Mouse (Mus musculus) monocyte, adult 5-6 weeks (primary cell): ENCODE results near the gene S100a2. TPM values are rescaled to one million over a fixed set of nuclear protein-coding genes. Genes with fewer than 3 reads are reported as not detected.

Experiments
- ATAC-seq: fragments of 153-309, 156-312 bp; replicated peaks from 2 replicates; pipeline ENCODE4 v1.8.0; 2017; ENCODE audit warnings: mild to moderate bottlenecking; ENCODE audit not compliant: low TSS enrichment, insufficient number of reproducible peaks, severe bottlenecking, poor library complexity, low FRiP score
- total RNA-seq: library from RNA; stranded (forward); fragments of 200-1000, 200-491, 200-594 nt; gene quantifications from 3 replicates; pipeline ENCODE4 v1.2.3, GENCODE M21; 2017

The S100a2 gene
- total RNA-seq: not detected in 3 replicates

GRCm38 (mm10) chr3:90589947-90590346 is at the start of gene S100a2:
Gene S100a2 (plus strand): TSS chr3:90590247.
- no peak for ATAC-seq

GRCm38 (mm10) chr3:90540904-90541303 is 49.1 kb upstream of the S100a2 start:
- no peak for ATAC-seq

- ATAC-seq: no peak
Measured at GRCm38 (mm10) chr3:90549676-90550420, 40.2 kb upstream of the S100a2 start.

DNA sequence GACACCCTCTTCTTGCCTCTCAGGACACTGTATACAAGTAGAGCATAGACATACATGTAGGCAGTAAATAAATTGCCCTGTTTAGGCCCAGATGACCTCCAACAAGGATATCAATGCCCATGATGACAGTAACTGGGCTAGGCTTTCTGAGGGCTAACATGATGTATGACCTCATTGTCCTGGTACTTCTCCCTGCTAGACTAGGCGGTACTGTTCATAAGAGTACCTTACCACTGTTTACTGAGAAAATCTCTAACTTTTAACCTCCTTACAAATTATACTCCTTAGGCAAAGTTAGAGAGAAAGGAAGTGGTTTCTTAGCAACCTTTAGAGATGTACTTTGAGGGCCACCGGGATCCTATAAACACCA is 39.6 kb upstream of the S100a2 start:
- ATAC-seq: no peak

- ATAC-seq: no peak
Measured at GRCm38 (mm10) chr3:90552231-90552630, 37.8 kb upstream of the S100a2 start.

DNA sequence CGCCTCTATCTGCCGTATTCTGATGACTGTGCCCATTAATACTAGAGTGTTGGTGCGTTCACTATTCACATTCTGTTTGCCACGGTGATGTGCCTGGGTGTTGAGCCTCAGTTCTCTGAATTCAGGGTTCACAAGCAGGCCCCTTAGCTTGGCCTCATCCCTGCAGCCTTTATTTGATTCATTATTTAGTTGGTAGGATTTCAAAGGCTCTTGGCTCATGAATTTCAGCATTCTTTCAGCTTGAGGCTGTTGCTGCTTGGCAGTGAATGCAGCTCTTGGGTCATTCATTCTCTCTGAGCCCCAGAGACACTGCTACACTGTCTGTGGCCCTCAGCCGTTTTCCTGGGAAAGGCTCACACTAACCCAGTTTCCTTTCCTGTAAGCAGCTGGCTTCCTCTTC is 34.1 kb upstream of the S100a2 start:
- no peak for ATAC-seq

DNA sequence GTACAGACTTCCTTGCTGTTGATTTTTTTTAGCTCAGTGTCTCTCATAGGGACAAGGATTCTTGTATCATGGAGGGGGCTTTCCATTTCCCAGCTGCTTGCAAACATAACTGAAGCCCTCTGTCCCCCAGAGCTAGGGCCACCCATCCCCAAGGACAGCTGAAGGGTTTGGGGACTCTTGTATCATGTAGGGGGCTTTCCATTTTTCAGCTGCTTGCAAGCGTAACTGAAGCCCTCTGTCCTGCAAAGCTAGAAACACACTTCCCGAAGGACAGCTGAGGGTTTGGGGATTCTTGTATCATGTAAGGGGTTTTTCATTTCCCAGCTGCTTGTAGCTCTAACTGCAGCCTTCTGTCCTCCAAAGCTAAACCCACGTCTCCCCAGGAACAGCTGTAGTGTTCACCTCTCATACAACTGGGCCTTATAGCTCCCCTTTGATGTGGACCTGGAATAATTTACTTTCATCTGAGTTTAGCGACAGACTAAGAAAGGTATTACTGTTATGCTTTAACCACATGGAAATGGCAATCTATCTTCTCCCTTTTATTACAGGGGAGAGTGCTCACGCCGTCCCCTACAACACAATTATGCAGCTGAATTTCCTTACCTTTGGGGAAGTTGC is 29.9 kb upstream of the S100a2 start, which contains the start of gene S100a3:
S100a3 (plus strand) TSS at position 571 of the 621 bp plus-strand sequence.
- ATAC-seq: no peak

DNA sequence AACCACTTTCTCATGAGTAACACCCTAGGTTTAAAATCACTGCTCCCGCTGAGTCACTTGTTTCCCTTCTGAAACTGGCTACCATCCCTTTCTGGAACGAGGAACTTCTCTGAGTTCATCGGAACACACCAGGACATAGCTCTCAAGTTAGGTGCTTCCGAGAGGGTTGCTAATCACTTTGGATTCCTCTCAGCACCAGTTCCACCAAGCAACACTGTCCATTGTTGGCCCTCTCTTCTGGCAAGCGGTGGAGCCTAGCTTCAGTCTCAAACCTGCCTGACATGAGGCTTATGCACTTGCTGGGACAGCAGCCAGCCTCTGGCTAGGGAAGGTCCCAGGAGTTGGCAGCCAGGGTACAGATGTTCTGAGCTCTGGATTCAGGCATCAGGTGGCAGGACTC is 15.4 kb upstream of the S100a2 start:
- ATAC-seq: 0 out of 2 replicates have a peak, but pooled peaks have one; percentile 13

DNA sequence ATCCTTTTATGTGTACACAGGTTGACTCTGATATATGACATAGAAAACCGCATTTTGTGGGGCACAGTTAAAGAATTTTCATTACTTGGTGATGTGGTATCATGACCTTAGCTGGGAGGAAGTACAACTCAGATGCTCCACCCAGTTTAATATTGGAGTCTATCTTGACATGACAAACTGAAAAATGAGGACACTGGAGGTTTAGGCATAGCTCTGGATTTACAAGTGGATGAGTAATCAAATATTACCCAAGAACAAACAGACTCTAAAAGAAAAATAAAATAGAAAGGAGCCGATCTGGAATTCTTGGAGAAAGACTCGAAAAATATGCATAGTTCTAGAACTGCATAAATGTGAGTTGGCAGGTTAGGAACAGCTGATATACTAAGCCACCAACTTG is 14.7 kb upstream of the S100a2 start:
- no peak for ATAC-seq

DNA sequence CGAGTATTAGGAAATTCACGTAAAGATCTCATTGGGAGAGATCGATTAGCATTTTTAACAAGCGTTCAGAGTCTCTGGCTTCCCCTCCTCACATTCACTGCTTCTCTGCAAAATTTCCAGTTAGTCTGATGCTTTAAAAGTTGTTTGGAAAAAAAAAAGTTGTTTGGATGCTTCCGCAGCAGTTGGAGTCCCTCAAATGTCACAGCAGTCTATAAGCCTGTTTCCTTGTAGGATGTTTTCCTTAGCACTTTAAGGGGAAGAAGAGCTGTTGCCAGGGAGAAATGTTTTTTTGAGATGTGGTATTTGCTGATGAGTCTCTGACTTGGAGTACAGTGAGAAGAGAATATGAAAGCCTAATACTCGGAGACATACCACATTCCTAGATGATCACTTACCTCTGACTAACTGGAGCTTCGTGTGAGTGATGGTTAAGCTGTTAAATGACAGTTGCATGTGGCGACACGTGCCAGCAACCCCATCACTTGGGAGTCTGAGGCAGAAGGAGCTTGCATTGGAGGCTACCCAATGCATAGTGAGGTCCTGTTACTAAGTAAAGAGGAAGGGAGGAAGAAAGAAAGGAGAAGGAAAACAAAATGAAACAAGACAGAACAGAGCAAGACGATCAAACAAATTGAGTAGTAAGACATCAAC is 13.6 kb upstream of the S100a2 start:
- ATAC-seq: no peak

DNA sequence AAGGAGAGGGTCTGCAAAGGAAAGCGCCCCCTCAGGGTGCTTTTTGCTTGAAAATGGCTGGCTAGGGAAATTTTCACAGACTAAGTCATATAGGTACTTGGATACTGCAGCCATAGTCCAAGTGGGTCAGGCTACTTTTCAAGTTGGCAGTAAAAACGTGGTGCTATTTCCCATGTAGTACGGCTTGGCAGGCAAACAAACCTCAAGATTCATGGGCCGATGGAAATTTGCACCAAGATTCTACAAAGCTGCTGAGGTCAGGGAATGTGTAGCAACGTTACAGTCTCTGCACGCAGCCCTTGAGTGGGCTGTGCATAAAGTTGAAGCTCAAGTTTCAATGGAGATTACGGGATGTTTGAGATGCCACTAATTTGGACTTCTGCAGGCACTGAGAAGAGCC is 10.6 kb upstream of the S100a2 start:
- no peak for ATAC-seq

DNA sequence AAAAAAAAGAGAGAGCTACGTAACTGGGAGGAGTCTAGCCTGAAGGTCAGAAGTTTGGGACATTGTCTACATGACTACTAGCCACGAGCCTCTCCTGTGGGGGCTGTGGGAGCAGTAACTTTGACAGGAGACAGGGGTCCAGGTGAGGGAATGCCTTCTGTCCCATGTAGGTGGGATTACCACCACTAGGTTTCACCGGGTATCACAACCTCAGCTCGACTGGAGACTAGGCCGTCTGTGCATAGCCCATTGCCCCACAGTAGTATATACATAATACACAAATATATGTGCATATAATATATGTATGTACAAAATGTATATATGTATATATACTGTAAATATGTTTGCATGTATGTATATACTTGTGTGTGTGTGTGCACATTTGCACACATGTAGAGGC is 8.9 kb upstream of the S100a2 start:
- ATAC-seq: no peak

GRCm38 (mm10) chr3:90582156-90582555 is 7.9 kb upstream of the S100a2 start:
- no peak for ATAC-seq

- no peak for ATAC-seq
Measured at GRCm38 (mm10) chr3:90582556-90582955, 7.5 kb upstream of the S100a2 start.

- no peak for ATAC-seq
Measured at GRCm38 (mm10) chr3:90583893-90584292, 6.2 kb upstream of the S100a2 start.

DNA sequence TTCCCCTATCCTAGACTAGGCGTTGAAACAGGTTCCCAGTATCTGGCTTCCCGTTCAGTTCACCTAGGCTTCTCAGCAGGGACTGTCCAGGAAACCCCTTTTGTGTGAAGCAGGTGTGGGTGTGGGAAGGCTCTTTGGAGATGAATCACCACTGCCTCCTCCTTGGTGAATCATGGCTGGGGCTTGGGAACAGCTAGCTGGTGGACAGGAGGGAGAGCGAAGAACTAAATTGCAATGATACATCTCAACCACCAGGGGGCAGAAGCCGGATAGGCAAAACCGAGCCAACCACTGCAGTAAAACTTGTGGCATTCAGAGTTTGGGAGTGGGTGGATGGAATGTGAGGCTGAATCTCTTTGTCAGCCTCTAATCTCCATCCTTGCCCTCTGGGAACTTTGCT is 4.5 kb upstream of the S100a2 start:
- peak; percentile 62 for ATAC-seq

GRCm38 (mm10) chr3:90586016-90586643 is 3.9 kb upstream of the S100a2 start:
- no peak for ATAC-seq

DNA sequence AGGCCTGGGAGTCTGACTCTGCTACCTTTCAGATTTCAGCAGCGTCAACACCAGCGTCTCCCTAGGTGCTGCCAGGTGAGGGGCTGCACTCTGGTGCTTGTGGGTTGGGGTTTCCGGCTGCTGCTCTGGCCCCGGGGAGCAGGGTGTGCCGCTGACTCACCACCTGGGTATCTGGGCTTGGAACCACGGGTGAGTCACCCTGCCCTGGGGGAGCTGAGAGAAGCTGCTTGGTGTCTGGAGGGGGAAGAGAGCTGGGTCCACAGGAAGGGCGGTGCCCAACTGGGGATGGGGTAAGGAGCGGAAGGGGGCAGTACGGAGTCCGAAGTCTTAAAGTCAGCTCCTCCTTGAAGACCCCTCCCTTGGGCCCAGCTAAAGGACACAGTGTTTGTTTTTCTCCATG is 3.1 kb upstream of the S100a2 start:
- ATAC-seq: peak; percentile 84

- ATAC-seq: no peak
Measured at GRCm38 (mm10) chr3:90587361-90588101, 2.5 kb upstream of the S100a2 start.
